Mouse (Mus musculus) CH12.LX (cell line): ENCODE data around the gene Rundc3a.

Source experiments
- BHLHE40 ChIP-seq: IDR thresholded peaks from 2 replicates; pipeline ENCODE4 v1.6.1; 2011; ENCODE audit warnings: mild to moderate bottlenecking, low read depth, low read length, improper control_type of control experiment
- CTCF ChIP-seq, 2 experiments: IDR thresholded peaks in 1 of 2; conservative IDR thresholded peaks in 1 of 2; 2 replicates each; pipeline ENCODE4 v1.5.1; 2011 to 2012; ENCODE audit warnings: low read depth in 2 of 2, low read length in 2 of 2, improper control_type of control experiment in 1 of 2, inconsistent platforms in 1 of 2, mild to moderate bottlenecking in 1 of 2, moderate library complexity in 1 of 2
- E2F4 ChIP-seq: IDR thresholded peaks from 2 replicates; pipeline ENCODE4 v1.6.1; 2011; ENCODE audit warnings: low read depth, low read length, improper control_type of control experiment; ENCODE audit not compliant: insufficient replicate concordance
- EP300 ChIP-seq: IDR thresholded peaks from 2 replicates; pipeline ENCODE4 v1.6.1; 2011; ENCODE audit warnings: low read length, improper control_type of control experiment
- HCFC1 ChIP-seq: IDR thresholded peaks from 2 replicates; pipeline ENCODE4 v1.6.1; 2012; ENCODE audit warnings: low read depth, mild to moderate bottlenecking, inconsistent platforms, low read length, improper control_type of control experiment
- IRF4 ChIP-seq: IDR thresholded peaks from 2 replicates; pipeline ENCODE4 v1.6.1; 2014; ENCODE audit warnings: low read depth, mild to moderate bottlenecking, inconsistent platforms, low read length, improper control_type of control experiment
- POLR2A ChIP-seq: IDR thresholded peaks from 2 replicates; pipeline ENCODE4 v1.6.1; 2011; ENCODE audit warnings: low read depth, mild to moderate bottlenecking, improper control_type of control experiment, low read length
- SIN3A ChIP-seq: IDR thresholded peaks from 2 replicates; pipeline ENCODE4 v1.6.1; 2012; ENCODE audit warnings: low read length, improper control_type of control experiment, inconsistent platforms
- TBP ChIP-seq: conservative IDR thresholded peaks from 2 replicates; pipeline ENCODE4 v1.6.1; 2011; ENCODE audit warnings: low read depth, low read length, improper control_type of control experiment
- USF1 ChIP-seq: IDR thresholded peaks from 2 replicates; pipeline ENCODE4 v1.6.1; 2014; ENCODE audit warnings: low read depth, mild to moderate bottlenecking, inconsistent platforms, low read length, improper control_type of control experiment

DNA sequence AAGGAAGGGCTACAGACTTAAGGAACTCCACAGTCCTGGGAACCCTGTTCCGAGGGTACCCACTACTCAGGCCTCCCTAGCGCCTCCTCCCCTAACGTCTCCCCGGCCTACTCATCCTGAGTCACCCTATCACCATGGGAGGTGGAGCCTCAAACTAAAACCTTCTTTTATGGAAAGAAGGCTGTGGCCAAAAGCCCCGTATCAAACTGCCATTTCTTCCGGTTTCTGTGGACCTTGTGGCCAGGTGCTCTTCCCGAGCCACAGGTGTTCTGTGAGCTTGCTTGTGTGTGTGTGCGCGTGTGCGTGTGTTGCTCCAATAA, 43.2 kb downstream of the Rundc3a start:
- TF ChIP-seq POLR2A (no peak), HCFC1 (no peak), CTCF (conservative IDR thresholded peaks at IDR 0.05 in 1 of 2, IDR thresholded peaks at IDR 0.05 in 1 of 2; ENCODE audit: low read depth in 2 of 2, low read length in 2 of 2) (no peak), TBP (no peak), EP300 (no peak), E2F4 (no peak), SIN3A (no peak), USF1 (no peak), BHLHE40 (no peak), IRF4 (no peak)
